Mouse (Mus musculus) midbrain, embryonic 13.5 days (tissue): ENCODE measurements at regions not wholly inside any gene's neighbourhood (a gene's known extent, or its start where the extent isn't known, plus 50 kb on each side); places are given as distances from the start of the nearest gene placed in this dataset.
A peak's percentile ranks its signal among the peaks of the same experiment; 100 is the strongest.

Experiments used
- ATAC-seq: fragments of 200-750 bp; cut with Nextera tagmentation; 2 replicates; pipeline ENCODE4 v1.8.0; 2017; ENCODE audit warnings: mild to moderate bottlenecking, moderate TSS enrichment, moderate library complexity
- H3K27ac ChIP-seq: fragments of 300-500 bp; sonication (generic); 2 replicates; pipeline ENCODE4 v1.5.1; 2015; ENCODE audit warnings: inconsistent platforms, mild to moderate bottlenecking, moderate library complexity
- H3K27me3 ChIP-seq: fragments of 300-500 bp; sonication (generic); 2 replicates; pipeline ENCODE4 v1.6.1; 2015; ENCODE audit warnings: mild to moderate bottlenecking, inconsistent platforms
- H3K36me3 ChIP-seq: fragments of 300-500 bp; sonication (generic); 2 replicates; pipeline ENCODE4 v1.6.1; 2015; ENCODE audit warnings: mild to moderate bottlenecking, inconsistent platforms
- H3K4me1 ChIP-seq: fragments of 300-500 bp; sonication (generic); replicated peaks from 2 replicates; pipeline ENCODE4 v1.6.1; 2015; ENCODE audit warnings: inconsistent platforms
- H3K4me2 ChIP-seq: fragments of 300-500 bp; sonication (generic); replicated peaks from 2 replicates; pipeline ENCODE4 v1.6.1; 2015; ENCODE audit warnings: moderate library complexity, mild to moderate bottlenecking, inconsistent platforms
- H3K4me3 ChIP-seq: fragments of 300-500 bp; sonication (generic); replicated peaks from 2 replicates; pipeline ENCODE4 v1.5.1; 2015; ENCODE audit warnings: mild to moderate bottlenecking, inconsistent platforms
- H3K9ac ChIP-seq: fragments of 300-500 bp; sonication (generic); replicated peaks from 2 replicates; pipeline ENCODE4 v1.6.1; 2015; ENCODE audit warnings: mild to moderate bottlenecking, inconsistent platforms
- H3K9me3 ChIP-seq: fragments of 300-500 bp; sonication (generic); 2 replicates; pipeline ENCODE4 v1.6.1; 2016; ENCODE audit warnings: mild to moderate bottlenecking, inconsistent platforms
- WGBS: fragments of 180-500 bp; shearing (Covaris S2); methylation state at CpG from one replicate; pipeline ENCODE4 v1.1.7; 2015; 5-methylcytosine and 5-hydroxymethylcytosine counted together

DNA sequence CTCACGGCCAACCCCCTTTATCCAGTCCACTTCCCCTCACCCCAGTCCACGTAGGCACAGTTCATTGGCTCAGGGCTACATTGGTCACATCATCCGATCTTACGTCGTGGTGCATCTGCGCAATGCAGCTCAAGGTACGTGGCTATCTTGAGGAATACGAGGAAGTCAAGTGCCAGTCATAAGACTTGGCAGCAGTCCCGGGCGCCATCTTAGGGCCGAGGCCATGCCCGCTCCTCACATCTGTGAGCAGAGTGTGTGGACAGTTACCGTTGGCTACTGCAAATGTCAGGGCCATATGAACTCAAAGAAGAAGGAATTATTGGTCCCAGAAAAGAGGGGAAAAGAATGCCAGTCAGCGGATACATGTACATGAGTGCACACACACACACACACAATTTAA lies 228.8 kb downstream of the Ppp4r2 start:
- Histone ChIP-seq H3K27me3 (no peaks in the 10 kb centered on the region), H3K4me3 (no peak overlapping the region), H3K4me2 (no peak overlapping the region), H3K4me1 (0 out of 2 replicates have a peak, but pooled peaks cover 7% of the 10 kb centered on the region), H3K9me3 (no peaks in the 10 kb centered on the region), H3K27ac (no peak overlapping the region), H3K36me3 (no peaks in the 10 kb centered on the region), H3K9ac (no peak overlapping the region)
- WGBS = 96% methylated on average over 14 of the region's 14 CpGs
- no peak for ATAC-seq

DNA sequence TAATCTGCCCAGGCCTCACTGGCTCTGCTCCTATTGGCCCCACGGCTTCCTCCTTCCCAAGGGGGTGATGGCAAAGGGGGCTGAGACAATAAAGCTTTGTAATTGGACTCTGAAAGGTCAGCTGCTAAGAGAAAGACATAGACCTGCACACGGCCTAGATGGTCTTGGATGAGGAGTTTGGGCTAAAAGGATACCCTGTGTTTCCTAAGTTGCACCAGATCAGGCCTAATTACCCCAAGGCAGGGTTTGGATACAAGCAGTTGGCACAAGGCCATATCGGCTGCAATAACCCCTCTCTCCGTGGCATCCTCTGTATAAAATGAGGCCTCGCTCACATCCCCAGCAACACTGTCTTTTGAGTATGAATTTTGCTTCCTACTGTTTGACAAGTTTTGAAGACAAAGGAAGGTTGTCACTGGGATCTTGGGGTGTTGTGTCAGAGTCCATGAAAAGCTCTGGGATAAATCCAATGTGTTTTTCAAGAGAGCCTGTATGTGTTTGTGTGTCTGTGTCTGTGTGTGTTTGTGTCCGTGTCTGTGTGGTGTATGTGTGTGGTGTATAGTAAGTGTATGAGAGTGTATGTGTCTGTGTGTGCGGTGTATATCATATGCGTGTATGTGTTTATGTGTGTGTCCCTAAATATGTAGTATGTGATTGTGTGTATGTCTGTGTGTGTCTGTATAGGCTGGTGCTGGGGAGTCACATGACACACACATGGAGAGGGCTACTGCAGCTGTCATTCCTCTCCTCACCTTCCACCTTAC lies 242.5 kb downstream of the Ppp4r2 start:
- WGBS = 63% methylated on average over 8 of the region's 8 CpGs
- H3K9me3 ChIP-seq = no peaks in the 10 kb centered on the region

DNA sequence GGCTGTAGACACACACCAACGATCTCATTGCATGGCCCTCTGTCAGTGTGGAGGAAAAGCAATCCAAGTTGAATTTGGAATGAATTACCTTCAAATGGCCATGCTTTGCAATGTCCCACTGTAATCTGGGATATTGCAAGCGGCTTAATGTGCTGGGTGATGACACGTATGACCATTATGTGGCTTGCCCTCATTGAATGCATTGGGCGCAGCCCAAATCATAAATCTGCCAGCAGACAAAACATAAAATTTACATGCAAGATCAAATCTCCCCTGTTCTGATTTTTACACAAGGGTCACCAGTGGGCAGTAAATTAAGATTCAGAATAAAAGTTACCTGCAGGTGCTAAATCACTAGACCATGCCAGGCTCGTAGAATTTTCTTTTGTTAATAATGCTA lies 244.9 kb downstream of the Ppp4r2 start:
- ATAC-seq = no peak
- Histone ChIP-seq H3K9ac (no peak overlapping the region), H3K9me3 (no peaks in the 10 kb centered on the region), H3K4me2 (no peak overlapping the region), H3K27ac (no peak overlapping the region), H3K27me3 (no peaks in the 10 kb centered on the region), H3K36me3 (no peaks in the 10 kb centered on the region), H3K4me1 (peaks cover 11% of the 10 kb centered on the region), H3K4me3 (no peak overlapping the region)
- 79% methylated on average over 5 of the region's 5 CpGs for WGBS

More for the DNA sequence above, 242.5 kb downstream of the Ppp4r2 start:
- no peak overlapping the region for H3K4me2 ChIP-seq
- H3K36me3 ChIP-seq = no peaks in the 10 kb centered on the region
- no peak overlapping the region for H3K27ac ChIP-seq
- peak; percentile 57 for ATAC-seq
- no peak overlapping the region for H3K9ac ChIP-seq
- H3K4me1 ChIP-seq = peaks cover 21% of the 10 kb centered on the region
- no peaks in the 10 kb centered on the region for H3K27me3 ChIP-seq
- H3K4me3 ChIP-seq = no peak overlapping the region

DNA sequence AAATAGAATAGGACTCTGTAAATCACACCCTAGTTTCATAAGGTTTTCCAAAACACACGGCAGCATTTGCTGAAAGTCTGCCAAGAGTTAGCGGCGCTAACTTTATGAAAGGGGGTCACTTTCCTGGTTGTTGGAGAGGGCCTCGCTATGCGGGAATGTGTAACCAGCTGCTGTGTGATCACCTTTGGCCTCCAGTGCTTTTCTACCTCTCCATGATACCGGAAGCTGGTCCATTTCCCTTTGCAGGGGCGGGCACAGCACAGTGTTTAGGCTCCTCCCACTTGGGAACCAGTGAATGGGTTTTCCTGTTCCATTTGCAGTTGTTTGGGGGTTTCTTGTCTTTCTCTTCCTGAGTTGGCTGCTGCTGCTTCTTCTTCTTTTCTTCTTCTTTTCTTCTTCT lies 250.3 kb downstream of the Ppp4r2 start:
- H3K27me3 ChIP-seq = no peaks in the 10 kb centered on the region
- H3K9ac ChIP-seq = no peak overlapping the region
- H3K36me3 ChIP-seq = no peaks in the 10 kb centered on the region
- no peaks in the 10 kb centered on the region for H3K9me3 ChIP-seq
- H3K4me2 ChIP-seq = no peak overlapping the region
- no peak overlapping the region for H3K27ac ChIP-seq
- H3K4me1 ChIP-seq = no peaks in the 10 kb centered on the region
- H3K4me3 ChIP-seq = no peak overlapping the region
- 73% methylated on average over 7 of the region's 7 CpGs for WGBS
- ATAC-seq = no peak

DNA sequence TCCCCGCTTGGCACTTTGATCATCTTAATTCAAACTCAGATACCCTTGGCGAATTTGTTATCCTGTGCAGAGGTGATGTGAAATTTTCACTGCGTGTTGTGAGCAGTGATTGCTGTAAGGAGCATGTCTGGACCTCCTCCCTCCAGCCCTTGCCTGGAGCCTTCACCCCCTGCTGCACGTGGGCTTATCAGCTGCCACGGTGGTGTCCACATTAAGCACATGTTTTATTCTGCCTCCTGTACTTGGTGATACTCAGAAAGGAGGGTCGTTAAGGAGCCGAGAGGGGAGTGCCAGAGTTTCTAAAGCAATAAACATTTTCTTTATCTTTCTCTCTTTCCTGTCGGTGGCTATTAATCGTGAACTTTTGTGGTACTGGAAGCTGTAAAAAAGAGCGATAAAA lies 258.8 kb downstream of the Ppp4r2 start:
- H3K9ac ChIP-seq = no peak overlapping the region
- no peak overlapping the region for H3K4me2 ChIP-seq
- WGBS = 30% methylated on average over 10 of the region's 10 CpGs
- no peaks in the 10 kb centered on the region for H3K9me3 ChIP-seq
- no peak overlapping the region for H3K4me3 ChIP-seq
- no peak overlapping the region for H3K27ac ChIP-seq
- peaks cover 6% of the 10 kb centered on the region; the same call in 1 of the 2 replicates for H3K4me1 ChIP-seq
- ATAC-seq = peak; percentile 67
- H3K27me3 ChIP-seq = no peaks in the 10 kb centered on the region
- no peaks in the 10 kb centered on the region for H3K36me3 ChIP-seq
